Mouse (Mus musculus) Muller cell, postnatal 12 days (primary cell): ENCODE measurements around the gene Ace2.

Experiments used
- DNase-seq: peaks from one replicate; pipeline ENCODE4 v3.0.0-alpha.2; 2015; ENCODE audit errors: inconsistent ontology term

Ace2 gene

GRCm38 (mm10) chrX:164178856-164179255 lies 39.7 kb downstream of the Ace2 start:
- no peak for DNase-seq

GRCm38 (mm10) chrX:164179746-164180145 lies 40.6 kb downstream of the Ace2 start:
- peak; percentile 41 for DNase-seq

- peak; percentile 51 for DNase-seq
These were observed 44.7 kb downstream of the Ace2 start for GRCm38 (mm10) chrX:164183844-164184243.

- DNase-seq: no peak
These were observed 50.7 kb downstream of the Ace2 start for GRCm38 (mm10) chrX:164189880-164190279.

- DNase-seq: no peak
These were observed 58.5 kb downstream of the Ace2 start for GRCm38 (mm10) chrX:164197679-164198078.

- DNase-seq: no peak
These were observed 61.4 kb downstream of the Ace2 start for GRCm38 (mm10) chrX:164200547-164200946.

GRCm38 (mm10) chrX:164221989-164222388 lies 82.9 kb downstream of the Ace2 start:
- no peak for DNase-seq

- DNase-seq: no peak
These were observed 94.2 kb downstream of the Ace2 start for GRCm38 (mm10) chrX:164233380-164233779.
